Mouse (Mus musculus) MEL (cell line): ENCODE measurements around the gene Lemd1. TPM values are rescaled to one million over a fixed set of nuclear protein-coding genes. Genes with fewer than 3 reads are reported as not detected.

ENCODE experiments used
- DNase-seq: peaks from one replicate; pipeline ENCODE4 v3.0.0; 2011; ENCODE audit warnings: low read depth, low spot score
- H3K27ac ChIP-seq: 2 replicates; pipeline ENCODE4 v1.5.1; 2012; ENCODE audit warnings: low read depth, mild to moderate bottlenecking, control low read depth, low read length, moderate library complexity; ENCODE audit not compliant: control insufficient read depth
- H3K27me3 ChIP-seq, 2 experiments: fragments of 150-350 bp in 1 of 2; sonication (generic) in 1 of 2; 2 replicates each; pipeline ENCODE4 v1.6.1; 2012; ENCODE audit warnings: low read length in 2 of 2, mild to moderate bottlenecking in 2 of 2, improper control_type of control experiment in 1 of 2, moderate library complexity in 1 of 2; ENCODE audit not compliant: insufficient read depth in 2 of 2, control insufficient read depth in 1 of 2
- H3K36me3 ChIP-seq, 2 experiments: 2 replicates each; pipeline ENCODE4 v1.6.1; 2012 to 2014; ENCODE audit warnings: low read length in 2 of 2, improper control_type of control experiment in 1 of 2, inconsistent platforms in 1 of 2, mild to moderate bottlenecking in 1 of 2; ENCODE audit not compliant: insufficient read depth in 2 of 2, control insufficient read depth in 1 of 2
- H3K4me1 ChIP-seq, 2 experiments: fragments of 150-350 bp in 1 of 2; sonication (generic) in 1 of 2; 2 replicates each; pipeline ENCODE4 v1.6.1; 2012; ENCODE audit warnings: low read length in 2 of 2, improper control_type of control experiment in 1 of 2, mild to moderate bottlenecking in 1 of 2; ENCODE audit not compliant: insufficient read depth in 2 of 2, control insufficient read depth in 1 of 2
- H3K4me3 ChIP-seq, 2 experiments: fragments of 150-350 bp in 1 of 2; sonication (generic) in 1 of 2; 2 replicates each; pipeline ENCODE4 v1.5.1; 2012; ENCODE audit warnings: low read depth in 2 of 2, low read length in 2 of 2, mild to moderate bottlenecking in 2 of 2, moderate library complexity in 2 of 2, control low read depth in 1 of 2, improper control_type of control experiment in 1 of 2; ENCODE audit not compliant: control insufficient read depth in 1 of 2, insufficient read depth in 1 of 2
- H3K79me2 ChIP-seq: 2 replicates; pipeline ENCODE4 v1.6.1; 2012; ENCODE audit warnings: mild to moderate bottlenecking, low read length, moderate library complexity; ENCODE audit not compliant: control insufficient read depth, poor library complexity, insufficient read depth
- H3K9ac ChIP-seq: 2 replicates; pipeline ENCODE4 v1.6.1; 2012; ENCODE audit warnings: low read depth, mild to moderate bottlenecking, control low read depth, low read length, moderate library complexity; ENCODE audit not compliant: control insufficient read depth, poor library complexity, severe bottlenecking
- H3K9me3 ChIP-seq: fragments of 150-350 bp; sonication (generic); replicated peaks from 2 replicates; pipeline ENCODE4 v1.6.1; 2012; ENCODE audit warnings: mild to moderate bottlenecking, low read length, improper control_type of control experiment, moderate library complexity; ENCODE audit not compliant: insufficient read depth
- CHD2 ChIP-seq: IDR thresholded peaks from 2 replicates; pipeline ENCODE4 v1.6.1; 2011; ENCODE audit warnings: low read length, improper control_type of control experiment
- CTCF ChIP-seq, 3 experiments: IDR thresholded peaks in 2 of 3; conservative IDR thresholded peaks in 1 of 3; 2 replicates each; pipeline ENCODE4 v1.5.1; 2011 to 2012; ENCODE audit warnings: low read length in 3 of 3, low read depth in 2 of 3, mild to moderate bottlenecking in 2 of 3, improper control_type of control experiment in 1 of 3, inconsistent platforms in 1 of 3, mixed read lengths in 1 of 3, moderate library complexity in 1 of 3; ENCODE audit not compliant: control insufficient read depth in 1 of 3, insufficient read depth in 1 of 3, poor library complexity in 1 of 3, severe bottlenecking in 1 of 3
- EP300 ChIP-seq, 2 experiments: IDR thresholded peaks; 2 replicates each; pipeline ENCODE4 v1.6.1; 2011; ENCODE audit warnings: improper control_type of control experiment in 2 of 2, low read length in 2 of 2, low read depth in 1 of 2, mild to moderate bottlenecking in 1 of 2
- GATA1 ChIP-seq: IDR thresholded peaks from 2 replicates; pipeline ENCODE4 v1.6.1; 2011; ENCODE audit warnings: low read depth, low read length, improper control_type of control experiment
- HCFC1 ChIP-seq: IDR thresholded peaks from 2 replicates; pipeline ENCODE4 v1.6.1; 2012; ENCODE audit warnings: low read depth, mild to moderate bottlenecking, inconsistent platforms, low read length, improper control_type of control experiment, moderate library complexity
- KAT2A ChIP-seq: conservative IDR thresholded peaks from 2 replicates; pipeline ENCODE4 v1.6.1; 2012; ENCODE audit warnings: low read depth, low read length, improper control_type of control experiment, inconsistent platforms
- MAFK ChIP-seq: IDR thresholded peaks from 2 replicates; pipeline ENCODE4 v1.6.1; 2011; ENCODE audit warnings: low read depth, mild to moderate bottlenecking, low read length, improper control_type of control experiment, borderline replicate concordance
- MAX ChIP-seq: IDR thresholded peaks from 2 replicates; pipeline ENCODE4 v1.6.1; 2011; ENCODE audit warnings: low read length, improper control_type of control experiment
- MAZ ChIP-seq: IDR thresholded peaks from 2 replicates; pipeline ENCODE4 v1.6.1; 2012; ENCODE audit warnings: low read depth, mild to moderate bottlenecking, inconsistent platforms, low read length, improper control_type of control experiment
- MYB ChIP-seq: IDR thresholded peaks from 2 replicates; pipeline ENCODE4 v1.6.1; 2011; ENCODE audit warnings: mild to moderate bottlenecking, low read depth, low read length, improper control_type of control experiment
- NELFE ChIP-seq: IDR thresholded peaks from 2 replicates; pipeline ENCODE4 v1.6.1; 2011; ENCODE audit warnings: low read depth, low read length, improper control_type of control experiment
- NRF1 ChIP-seq: IDR thresholded peaks from 2 replicates; pipeline ENCODE4 v1.6.1; 2014; ENCODE audit warnings: low read depth, mild to moderate bottlenecking, inconsistent platforms, low read length, improper control_type of control experiment, moderate library complexity; ENCODE audit not compliant: poor library complexity, insufficient read depth, severe bottlenecking
- POLR2AphosphoS2 ChIP-seq: IDR thresholded peaks from 2 replicates; pipeline ENCODE4 v1.6.1; 2011; ENCODE audit warnings: low read length, improper control_type of control experiment
- POLR2AphosphoS5 ChIP-seq: IDR thresholded peaks from 2 replicates; pipeline ENCODE4 v1.6.1; 2012; ENCODE audit warnings: low read depth, borderline replicate concordance, mild to moderate bottlenecking, inconsistent platforms, low read length, moderate library complexity, mixed read lengths
- RAD21 ChIP-seq: IDR thresholded peaks from 2 replicates; pipeline ENCODE4 v1.6.1; 2011; ENCODE audit warnings: mild to moderate bottlenecking, low read depth, low read length, improper control_type of control experiment
- RCOR1 ChIP-seq: IDR thresholded peaks from 2 replicates; pipeline ENCODE4 v1.6.1; 2012; ENCODE audit warnings: low read depth, mild to moderate bottlenecking, inconsistent platforms, low read length, improper control_type of control experiment
- SIN3A ChIP-seq: IDR thresholded peaks from 2 replicates; pipeline ENCODE4 v1.6.1; 2012; ENCODE audit warnings: low read length, improper control_type of control experiment, inconsistent platforms
- TAL1 ChIP-seq: IDR thresholded peaks from 2 replicates; pipeline ENCODE4 v1.6.1; 2012; ENCODE audit warnings: mild to moderate bottlenecking, inconsistent platforms, low read length, moderate library complexity, mixed read lengths
- TCF12 ChIP-seq: IDR thresholded peaks from 2 replicates; pipeline ENCODE4 v1.6.1; 2014; ENCODE audit warnings: low read depth, mild to moderate bottlenecking, inconsistent platforms, low read length, improper control_type of control experiment, moderate library complexity
- UBTF ChIP-seq: IDR thresholded peaks from 2 replicates; pipeline ENCODE4 v1.6.1; 2012; ENCODE audit warnings: low read depth, mild to moderate bottlenecking, inconsistent platforms, low read length, improper control_type of control experiment, moderate library complexity, borderline replicate concordance; ENCODE audit not compliant: insufficient read depth
- USF1 ChIP-seq: IDR thresholded peaks from 2 replicates; pipeline ENCODE4 v1.6.1; 2014; ENCODE audit warnings: low read depth, mild to moderate bottlenecking, inconsistent platforms, low read length, improper control_type of control experiment, moderate library complexity
- USF2 ChIP-seq, 2 experiments: IDR thresholded peaks; 2 replicates each; pipeline ENCODE4 v1.6.1; 2011 to 2012; ENCODE audit warnings: improper control_type of control experiment in 2 of 2, low read length in 2 of 2, borderline replicate concordance in 1 of 2, inconsistent platforms in 1 of 2, low read depth in 1 of 2, mild to moderate bottlenecking in 1 of 2; ENCODE audit not compliant: insufficient read depth in 1 of 2
- ZNF384 ChIP-seq: IDR thresholded peaks from 2 replicates; pipeline ENCODE4 v1.6.1; 2012; ENCODE audit warnings: low read depth, mild to moderate bottlenecking, inconsistent platforms, low read length, improper control_type of control experiment
- polyA plus RNA-seq, 2 experiments: library from polyadenylated mRNA; stranded (reverse) in 1 of 2; unstranded in 1 of 2; fragments of >175 nt in 1 of 2; fragments of >200 nt in 1 of 2; gene quantifications; 2 replicates each; pipeline versions ENCODE4 v1.2.1 to v1.2.4; 2012; ENCODE audit warnings: low replicate concordance in 2 of 2, low read depth in 1 of 2; ENCODE audit not compliant: insufficient read length in 2 of 2, insufficient read depth in 1 of 2, missing spikeins in 1 of 2
- total RNA-seq: library from RNA; depleted of rRNA; stranded (reverse); fragments of 300-350 nt; gene quantifications from 2 replicates; pipeline ENCODE4 v1.2.3, GENCODE M21; 2012

Lemd1 gene
- total and polyA plus RNA-seq, 3 experiments = not detected

DNA sequence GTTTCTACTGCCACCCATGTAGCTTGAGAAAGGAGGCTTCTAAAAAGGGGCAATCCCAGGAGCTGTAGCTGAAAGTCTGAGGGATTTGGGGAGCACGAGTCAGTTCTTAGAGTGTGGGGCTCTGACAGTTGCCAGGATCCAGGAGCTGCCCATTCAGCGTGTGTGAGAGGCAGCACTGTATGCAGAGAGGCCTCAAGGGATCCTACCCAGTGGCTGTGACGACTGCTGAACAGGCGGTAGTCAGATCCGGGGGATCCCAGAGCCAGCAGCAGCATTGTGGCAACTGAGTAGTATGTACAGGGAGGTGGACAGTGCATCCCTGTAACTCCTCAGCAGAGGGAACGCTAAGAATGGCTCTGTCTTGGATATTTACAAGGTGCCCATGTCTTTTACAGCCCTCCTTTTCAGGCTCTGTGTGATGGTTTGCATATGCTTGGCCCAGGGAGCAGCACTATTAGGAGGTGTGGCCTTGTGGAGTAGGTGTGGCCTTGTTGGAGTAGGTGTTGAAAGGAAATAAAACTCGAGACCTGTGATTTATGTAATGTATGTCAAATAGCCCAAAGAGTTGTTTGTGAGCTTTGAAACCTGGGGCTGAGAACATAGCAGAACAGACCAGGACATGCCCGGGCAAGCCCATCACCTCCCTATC, 74.1 kb downstream of the Lemd1 start:
- H3K27ac ChIP-seq = no peak overlapping the region
- no peak for DNase-seq
- H3K9ac ChIP-seq = no peak overlapping the region
- peaks cover 0 to 2% of the 10 kb centered on the region in 2 experiments; a peak in 1 of 4 replicates for H3K27me3 ChIP-seq
- H3K4me1 ChIP-seq = peaks cover 0 to 6% of the 10 kb centered on the region in 2 experiments; a peak in 2 of 4 replicates
- H3K4me3 ChIP-seq = no peak overlapping the region
- peaks cover 0 to 4% of the 10 kb centered on the region in 2 experiments; a peak in 2 of 4 replicates for H3K36me3 ChIP-seq
- H3K79me2 ChIP-seq = no peaks in the 10 kb centered on the region
- no peaks in the 10 kb centered on the region for H3K9me3 ChIP-seq
- TF ChIP-seq HCFC1 = no peak
- no peak for TF ChIP-seq NRF1
- no peak for TF ChIP-seq POLR2AphosphoS5
- TF ChIP-seq USF2 (IDR thresholded peaks at IDR 0.05; ENCODE audit: borderline replicate concordance in 1 of 2, insufficient read depth in 1 of 2, low read depth in 1 of 2, low read length in 2 of 2) = no peak
- TF ChIP-seq POLR2AphosphoS2 = no peak

- no peak for DNase-seq
- Histone ChIP-seq H3K27ac (no peak overlapping the region), H3K9ac (no peak overlapping the region)
These were observed 74.7 kb downstream of the Lemd1 start for GRCm38 (mm10) chr1:132265936-132266335.

GRCm38 (mm10) chr1:132266791-132267557, 75.7 kb downstream of the Lemd1 start:
- no peak overlapping the region for H3K9ac ChIP-seq
- DNase-seq = no peak
- peaks cover 0 to 4% of the 10 kb centered on the region in 2 experiments; a peak in 2 of 4 replicates for H3K36me3 ChIP-seq
- H3K27ac ChIP-seq = no peak overlapping the region
- no peak overlapping the region for H3K4me3 ChIP-seq
- H3K9me3 ChIP-seq = no peaks in the 10 kb centered on the region
- peaks cover 0 to 2% of the 10 kb centered on the region in 2 experiments; a peak in 1 of 4 replicates for H3K27me3 ChIP-seq
- H3K79me2 ChIP-seq = no peaks in the 10 kb centered on the region
- H3K4me1 ChIP-seq = peaks cover 0 to 6% of the 10 kb centered on the region in 2 experiments; a peak in 2 of 4 replicates
- TF ChIP-seq SIN3A (no peak), NRF1 (no peak), NELFE (no peak), CTCF (IDR thresholded peaks at IDR 0.05 in 2 of 3, conservative IDR thresholded peaks at IDR 0.05 in 1 of 3; ENCODE audit: control insufficient read depth in 1 of 3, insufficient read depth in 1 of 3, low read depth in 2 of 3, low read length in 3 of 3, poor library complexity in 1 of 3, severe bottlenecking in 1 of 3) (no peak), EP300 (IDR thresholded peaks at IDR 0.05; ENCODE audit: low read depth in 1 of 2, low read length in 2 of 2) (no peak), RAD21 (no peak), KAT2A (no peak), USF1 (no peak), TAL1 (no peak), MAX (no peak), MAZ (no peak), GATA1 (no peak), UBTF (no peak)

More at GRCm38 (mm10) chr1:132265936-132266335, 74.7 kb downstream of the Lemd1 start:
- no peaks in the 10 kb centered on the region for H3K79me2 ChIP-seq
- no peak overlapping the region for H3K4me3 ChIP-seq
- H3K4me1 ChIP-seq = peaks cover 0 to 6% of the 10 kb centered on the region in 2 experiments; a peak in 2 of 4 replicates
- H3K27me3 ChIP-seq = peaks cover 0 to 2% of the 10 kb centered on the region in 2 experiments; a peak in 1 of 4 replicates
- peaks cover 0 to 4% of the 10 kb centered on the region in 2 experiments; a peak in 2 of 4 replicates for H3K36me3 ChIP-seq
- TF ChIP-seq NELFE = no peak
- no peak for TF ChIP-seq EP300 (IDR thresholded peaks at IDR 0.05; ENCODE audit: low read depth in 1 of 2, low read length in 2 of 2)
- no peak for TF ChIP-seq MAFK
- no peak for TF ChIP-seq TCF12
- TF ChIP-seq ZNF384 = no peak
- no peak for TF ChIP-seq RAD21
- no peak for TF ChIP-seq POLR2AphosphoS2
- TF ChIP-seq SIN3A = no peak
- TF ChIP-seq RCOR1 = no peak
- no peak for TF ChIP-seq MYB
- no peak for TF ChIP-seq CHD2
- no peak for TF ChIP-seq CTCF (IDR thresholded peaks at IDR 0.05 in 2 of 3, conservative IDR thresholded peaks at IDR 0.05 in 1 of 3; ENCODE audit: control insufficient read depth in 1 of 3, insufficient read depth in 1 of 3, low read depth in 2 of 3, low read length in 3 of 3, poor library complexity in 1 of 3, severe bottlenecking in 1 of 3)
- TF ChIP-seq, all 39 proteins: peak for 0
- no peaks in the 10 kb centered on the region for H3K9me3 ChIP-seq
